Mouse (Mus musculus) hindbrain, embryonic 13.5 days (tissue): ENCODE data around the gene Dll4. TPM values are rescaled to one million over a fixed set of nuclear protein-coding genes. Genes with fewer than 3 reads are reported as not detected.

Experiments used
- ATAC-seq: fragments of 200-750 bp; cut with Nextera tagmentation; 2 replicates; pipeline ENCODE4 v1.8.0; 2017; ENCODE audit warnings: moderate TSS enrichment; ENCODE audit not compliant: low FRiP score
- H3K27ac ChIP-seq: fragments of 300-500 bp; sonication (generic); 2 replicates; pipeline ENCODE4 v1.5.1; 2015; ENCODE audit warnings: inconsistent platforms, mild to moderate bottlenecking, moderate library complexity
- H3K27me3 ChIP-seq: fragments of 300-500 bp; sonication (generic); 2 replicates; pipeline ENCODE4 v1.6.1; 2015; ENCODE audit warnings: mild to moderate bottlenecking, inconsistent platforms
- H3K36me3 ChIP-seq: fragments of 300-500 bp; sonication (generic); 2 replicates; pipeline ENCODE4 v1.6.1; 2015; ENCODE audit warnings: mild to moderate bottlenecking, inconsistent platforms
- H3K4me1 ChIP-seq: fragments of 300-500 bp; sonication (generic); replicated peaks from 2 replicates; pipeline ENCODE4 v1.6.1; 2015; ENCODE audit warnings: inconsistent platforms
- H3K4me2 ChIP-seq: fragments of 300-500 bp; sonication (generic); 2 replicates; pipeline ENCODE4 v1.6.1; 2015; ENCODE audit warnings: inconsistent platforms, mild to moderate bottlenecking, moderate library complexity
- H3K4me3 ChIP-seq: fragments of 300-500 bp; sonication (generic); 2 replicates; pipeline ENCODE4 v1.5.1; 2015; ENCODE audit warnings: mild to moderate bottlenecking, inconsistent platforms
- H3K9ac ChIP-seq: fragments of 300-500 bp; sonication (generic); 2 replicates; pipeline ENCODE4 v1.6.1; 2015; ENCODE audit warnings: mild to moderate bottlenecking, inconsistent platforms
- H3K9me3 ChIP-seq: fragments of 300-500 bp; sonication (generic); 2 replicates; pipeline ENCODE4 v1.6.1; 2016; ENCODE audit warnings: inconsistent platforms
- WGBS: fragments of 180-500 bp; shearing (Covaris S2); methylation state at CpG from one replicate; pipeline ENCODE4 v1.1.7; 2015; 5-methylcytosine and 5-hydroxymethylcytosine counted together
- polyA plus RNA-seq: library from polyadenylated mRNA; unstranded; fragments of >200 nt; fragmentation: Nextera tagmentation; extraction: Ambion mirVana; gene quantifications from 2 replicates; pipeline ENCODE4 v1.2.1, GENCODE M21; 2015

Gene Dll4
- polyA plus RNA-seq, 1 experiment from 2014 or later = 5.9 TPM

GRCm38 (mm10) chr2:119377286-119377685, 51.7 kb downstream of the Dll4 start:
- 88% methylated on average over 9 of the region's 9 CpGs for WGBS
- Histone ChIP-seq H3K27ac (no peak overlapping the region), H3K9ac (no peak overlapping the region), H3K4me3 (no peak overlapping the region), H3K27me3 (no peaks in the 10 kb centered on the region), H3K4me2 (no peak overlapping the region), H3K4me1 (no peaks in the 10 kb centered on the region), H3K36me3 (peaks cover 91% of the 10 kb centered on the region), H3K9me3 (no peaks in the 10 kb centered on the region)
- ATAC-seq = no peak

- Histone ChIP-seq H3K4me2 (no peak overlapping the region), H3K9ac (no peak overlapping the region), H3K27me3 (no peaks in the 10 kb centered on the region), H3K4me3 (no peak overlapping the region), H3K9me3 (no peaks in the 10 kb centered on the region), H3K27ac (no peak overlapping the region), H3K36me3 (peaks cover 89% of the 10 kb centered on the region), H3K4me1 (no peaks in the 10 kb centered on the region)
- no peak for ATAC-seq
- WGBS = 85% methylated on average over 3 of the region's 3 CpGs
Measured at GRCm38 (mm10) chr2:119377826-119378225, 52.2 kb downstream of the Dll4 start.

GRCm38 (mm10) chr2:119379455-119379854, 53.9 kb downstream of the Dll4 start:
- peaks cover 79% of the 10 kb centered on the region for H3K36me3 ChIP-seq
- no peaks in the 10 kb centered on the region for H3K9me3 ChIP-seq
- H3K9ac ChIP-seq = no peak overlapping the region
- no peak for ATAC-seq
- no peaks in the 10 kb centered on the region for H3K4me1 ChIP-seq
- H3K4me2 ChIP-seq = no peak overlapping the region
- WGBS = 90% methylated on average over 3 of the region's 3 CpGs
- H3K27me3 ChIP-seq = no peaks in the 10 kb centered on the region
- no peak overlapping the region for H3K27ac ChIP-seq
- H3K4me3 ChIP-seq = no peak overlapping the region

Other genes starting within 250 kb of the Dll4 start
- 12.6 and 12.8 TPM in 2 replicates for gene Rad51, start 213.0 kb upstream of the Dll4 start, polyA plus RNA-seq
- gene Rmdn3, start 168.8 kb upstream of the Dll4 start, polyA plus RNA-seq = 44.3 and 47.3 TPM in 2 replicates
- 9.3 and 14.7 TPM in 2 replicates for gene Gchfr, start 158.0 kb upstream of the Dll4 start, polyA plus RNA-seq
- gene Gm14137, start 151.3 kb upstream of the Dll4 start, polyA plus RNA-seq = 0.75 and 0.96 TPM in 2 replicates
- 57.5 and 59.7 TPM in 2 replicates for gene Zfyve19, start 117.2 kb upstream of the Dll4 start, polyA plus RNA-seq
- gene Dnajc17, start 117.0 kb upstream of the Dll4 start, polyA plus RNA-seq = 25.0 and 27.3 TPM in 2 replicates
- not detected in 2 replicates for gene Ppp1r14d, start 95.9 kb upstream of the Dll4 start, polyA plus RNA-seq
- 0.72 and 0.99 TPM in 2 replicates for gene Spint1, start 88.4 kb upstream of the Dll4 start, polyA plus RNA-seq
- gene Rhov, start 54.5 kb upstream of the Dll4 start, polyA plus RNA-seq = 21.2 and 23.4 TPM in 2 replicates
- 26.0 and 26.1 TPM in 2 replicates for gene Vps18, start 37.0 kb upstream of the Dll4 start, polyA plus RNA-seq
- gene Chac1, start 25.4 kb downstream of the Dll4 start, polyA plus RNA-seq = 6.1 and 6.7 TPM in 2 replicates
- 3.2 and 3.4 TPM in 2 replicates for gene Ino80, start 151.9 kb downstream of the Dll4 start, polyA plus RNA-seq
- gene Exd1, start 221.8 kb downstream of the Dll4 start, polyA plus RNA-seq = 0.55 and 0.58 TPM in 2 replicates
- gene Chp1, start 221.9 kb downstream of the Dll4 start, polyA plus RNA-seq = 63.0 and 64.3 TPM in 2 replicates